Mouse (Mus musculus) kidney, adult 2 months (tissue): ENCODE data around the gene Zfp143.

Experiments used
- CTCF ChIP-seq: fragments of 200-500 bp; conservative IDR thresholded peaks from 2 replicates; pipeline ENCODE4 v1.5.1; 2011; ENCODE audit warnings: low read depth, mild to moderate bottlenecking, control low read depth, low read length, moderate library complexity, mixed read lengths; ENCODE audit not compliant: insufficient read depth, insufficient read length
- POLR2A ChIP-seq: fragments of 200-500 bp; IDR thresholded peaks from one replicate; pipeline ENCODE4 v1.6.1; 2011; ENCODE audit warnings: low read depth, low read length, control low read depth

DNA sequence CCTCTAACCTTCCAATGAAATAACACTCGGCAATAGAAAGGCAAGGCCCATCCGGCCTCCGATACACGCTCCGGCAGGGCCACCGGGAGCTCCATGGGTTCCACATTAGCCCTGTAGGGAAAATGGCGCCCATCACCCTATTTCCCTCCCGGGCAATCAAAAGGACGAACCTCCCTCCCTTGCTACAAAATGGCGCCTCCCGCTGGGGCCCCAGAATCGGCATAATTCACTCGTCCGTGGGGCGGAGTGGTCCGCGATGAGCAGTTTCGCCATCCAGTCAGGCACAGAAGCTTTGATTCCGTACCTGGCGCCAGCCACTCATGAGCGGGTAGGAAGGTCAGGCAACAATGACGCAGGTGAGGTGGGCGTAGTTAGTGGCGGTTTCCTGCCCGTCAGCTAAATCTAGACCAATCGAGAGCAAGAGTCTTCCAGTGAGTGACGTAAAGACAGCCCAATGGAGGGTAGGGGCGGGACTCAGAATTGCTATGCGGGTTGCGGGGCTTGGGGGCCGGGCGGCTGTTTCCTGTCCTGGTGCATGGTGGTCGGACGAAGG lies at the start of gene Zfp143:
- TF ChIP-seq CTCF: no peak
- TF ChIP-seq POLR2A: peak; percentile 80
